Mouse (Mus musculus) heart, adult 2 months (tissue): ENCODE results near the gene Top1.

Experiments
- CTCF ChIP-seq: fragments of 200-600 bp; IDR thresholded peaks from 2 replicates; pipeline ENCODE4 v1.8.1; 2022; ENCODE audit warnings: antibody characterized with exemption, mild to moderate bottlenecking, moderate library complexity
- EP300 ChIP-seq: fragments of 200-500 bp; IDR thresholded peaks from 2 replicates; pipeline ENCODE4 v1.6.1; 2011; ENCODE audit warnings: low read depth, low read length, control low read depth; ENCODE audit not compliant: insufficient read depth

DNA sequence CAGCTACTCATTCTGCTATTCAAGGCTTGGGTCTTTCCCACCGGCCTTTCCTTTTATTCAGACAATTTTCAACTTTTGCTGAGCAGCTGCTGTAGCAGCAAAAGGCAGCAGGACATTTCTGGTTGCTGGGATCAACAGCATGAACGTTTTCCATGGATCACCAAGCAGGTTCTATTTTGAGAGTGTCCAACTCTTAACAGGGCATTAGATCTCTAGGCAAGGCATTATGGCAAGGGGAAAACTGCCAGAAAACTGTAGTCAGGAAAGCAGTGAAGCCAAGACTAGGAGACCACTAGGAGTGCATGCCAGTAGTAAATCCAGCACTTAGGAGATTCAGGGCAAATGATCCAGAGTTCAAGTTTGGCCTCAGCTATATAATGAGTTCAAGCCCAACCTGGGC lies 4.5 kb upstream of the Top1 start:
- TF ChIP-seq CTCF: no peak
- no peak for TF ChIP-seq EP300
